Mouse (Mus musculus) heart, adult 10 weeks (tissue): ENCODE data around the gene Alkbh3. TPM values are rescaled to one million over a fixed set of nuclear protein-coding genes. Genes with fewer than 3 reads are reported as not detected.

Source experiments
- polyA plus RNA-seq: library from polyadenylated mRNA; stranded (reverse); fragments of 350-450 nt; fragmentation: Illumina TruSeq; extraction: RNeasy Lipid Tissue Mini Kit (QIAGEN cat#74804); gene quantifications from one replicate; pipeline ENCODE4 v1.2.3, GENCODE M21; 2014; ENCODE audit warnings: low read depth, low replicate concordance

Alkbh3 gene
- 67.7 TPM for polyA plus RNA-seq

GRCm38 (mm10) chr2:94010335-94011291 is at the start of gene Alkbh3:
Alkbh3 (minus strand) TSS chr2:94010807.

GRCm38 (mm10) chr2:93996254-93996653 is 14.4 kb downstream of the Alkbh3 start, which contains the start of gene Gm27027:
Gm27027 (minus strand) TSS chr2:93996354.

GRCm38 (mm10) chr2:93956908-93957784 is 53.5 kb downstream of the Alkbh3 start, which contains the start of gene Gm13889:
Gm13889 (minus strand) TSS chr2:93957201.

Other genes with a start within 250 kb of the Alkbh3 start
- gene Ext2, start 188.2 kb downstream of the Alkbh3 start, polyA plus RNA-seq, result 33.0 TPM
- gene Accs, start 160.9 kb downstream of the Alkbh3 start, polyA plus RNA-seq, result 7.7 TPM
- gene Accsl, start 141.7 kb downstream of the Alkbh3 start, polyA plus RNA-seq, result not detected
- 6.3 TPM for gene Gm13889, start 53.6 kb downstream of the Alkbh3 start, polyA plus RNA-seq
- gene Gm27027, start 14.5 kb downstream of the Alkbh3 start, polyA plus RNA-seq, result not detected
- 27.7 TPM for gene Hsd17b12, start 147.2 kb upstream of the Alkbh3 start, polyA plus RNA-seq